Mouse (Mus musculus) lung, adult 2 months (tissue): ENCODE data around the gene Lrrc32.

Experiments
- CTCF ChIP-seq: fragments of 200-500 bp; IDR thresholded peaks from 2 replicates; pipeline ENCODE4 v1.5.1; 2011; ENCODE audit warnings: mild to moderate bottlenecking, low read length, control low read depth; ENCODE audit not compliant: insufficient read depth
- POLR2A ChIP-seq: fragments of 200-500 bp; IDR thresholded peaks from 2 replicates; pipeline ENCODE4 v1.6.1; 2011; ENCODE audit warnings: low read depth, mild to moderate bottlenecking, control low read depth, low read length, borderline replicate concordance; ENCODE audit errors: extremely low read depth

DNA sequence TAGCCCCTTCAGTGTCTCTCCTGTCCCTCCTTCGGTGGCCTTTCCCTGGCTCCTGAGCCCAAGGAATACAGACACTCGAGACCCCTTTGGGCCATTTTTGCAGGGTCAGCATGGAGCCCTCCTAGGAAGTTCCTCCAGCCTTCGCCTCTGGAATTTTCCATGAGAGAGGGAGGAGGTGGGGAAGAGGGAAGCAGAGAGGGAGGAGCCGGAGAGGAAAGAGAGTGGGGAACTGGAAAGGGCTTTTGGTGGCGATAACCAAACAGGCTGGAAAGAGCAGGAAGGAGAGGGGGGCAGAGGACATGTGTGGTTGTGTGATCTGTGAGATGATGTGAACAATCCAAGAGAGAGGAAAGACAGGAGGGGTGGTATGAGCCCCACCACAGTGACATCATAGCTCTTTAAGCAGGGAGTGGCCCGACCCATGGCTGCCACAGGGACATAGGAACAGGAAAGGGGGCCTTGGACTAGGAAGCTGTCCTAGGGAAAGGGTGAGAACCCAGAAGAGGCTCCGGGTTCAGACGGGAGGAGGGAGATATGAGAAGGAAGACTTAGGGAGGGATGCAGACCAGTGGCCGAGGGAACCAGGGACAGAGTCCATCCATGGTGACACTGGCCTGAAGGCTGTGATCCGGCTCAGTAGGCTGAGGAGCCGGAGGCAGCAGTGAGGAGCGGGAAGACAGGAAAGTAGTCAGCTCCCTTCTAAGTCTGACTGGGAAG, 6.4 kb upstream of the Lrrc32 start:
- TF ChIP-seq CTCF (no peak), POLR2A (no peak)
